Mouse (Mus musculus) lung, postnatal 0 days (tissue): Measurements from ENCODE around the gene Aven.

Experiments
- CTCF ChIP-seq: IDR thresholded peaks from 2 replicates; pipeline ENCODE4 v1.5.1; 2016; ENCODE audit warnings: antibody characterized with exemption, mild to moderate bottlenecking
- EP300 ChIP-seq: IDR thresholded peaks from 2 replicates; pipeline ENCODE4 v1.6.1; 2016; ENCODE audit warnings: antibody characterized with exemption, mild to moderate bottlenecking, control low read depth

DNA sequence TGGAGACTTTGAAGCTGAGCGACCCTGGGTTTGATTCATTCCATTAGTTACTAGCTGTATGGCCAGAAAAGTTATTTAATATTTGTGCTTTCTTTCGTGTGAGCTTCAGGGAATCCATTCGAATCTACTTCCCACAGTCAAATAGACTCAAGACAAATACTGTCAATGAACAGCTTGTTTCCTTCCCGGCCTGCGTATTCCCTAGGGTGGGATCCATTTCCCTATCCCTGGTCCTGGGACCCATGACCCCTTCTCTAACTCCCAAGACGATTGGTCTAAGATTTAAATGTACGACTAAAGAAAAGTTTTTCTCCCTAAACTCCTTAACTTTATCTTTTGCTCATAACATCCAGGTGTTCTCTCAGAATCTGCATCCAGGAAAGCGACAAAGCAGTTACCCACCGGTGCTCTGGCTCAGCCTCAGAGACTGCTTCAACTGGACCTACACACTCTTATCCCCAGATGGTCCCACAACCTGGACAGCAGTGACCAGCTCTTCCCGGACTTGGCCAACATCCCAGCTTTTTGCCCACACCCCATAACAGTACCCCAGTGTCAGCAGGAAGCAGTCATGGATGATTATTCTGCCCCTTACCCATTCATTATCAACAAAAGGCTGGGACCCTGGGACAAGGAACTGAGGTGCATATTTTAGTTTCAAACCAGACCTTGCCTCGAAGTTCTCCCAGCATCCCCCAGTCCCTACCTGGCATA lies 2.1 kb upstream of the Aven start:
- TF ChIP-seq CTCF (no peak), EP300 (no peak)
